17 mouse cellular contexts compared by ENCODE assay signal in the genomic region with DNA sequence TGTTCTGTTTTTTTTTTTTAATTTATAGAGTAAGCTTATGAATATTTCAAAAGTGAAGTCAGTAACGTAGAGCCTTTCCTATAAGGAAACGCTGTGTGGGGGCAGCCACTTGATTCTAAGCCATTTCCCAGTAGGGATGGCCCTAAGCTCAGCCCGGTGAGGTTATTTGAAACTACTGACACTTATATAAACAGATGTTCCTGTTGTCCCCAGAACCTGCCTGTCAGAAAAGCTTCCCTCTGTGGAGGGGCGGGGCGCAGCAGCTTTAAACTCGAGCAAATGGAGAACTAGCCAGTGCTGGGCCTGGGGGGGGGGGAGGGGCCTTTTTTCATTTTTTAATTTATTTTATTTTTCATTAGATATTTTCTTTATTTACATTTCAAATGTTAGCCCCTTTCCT.
DNase-seq lines count a peak whose midpoint lies in the region; ATAC-seq and TF ChIP-seq lines count a peak whose summit lies in the region.
"Had no signal": no experiment of that assay in that cellular context is flagged by ENCODE, and none has a peak within 500 bp of the region (broad histone marks: within the 10 kb centered on the region; RNA-seq: fewer than 3 reads in every experiment).

No protein-coding gene starts in this region.

- ATAC-seq in common myeloid progenitor, adult 5-6 weeks (replicated peaks; ENCODE audit: low read depth, poor library complexity, severe bottlenecking), result 0 out of 2 replicates have a peak, but pooled peaks have one; percentile 27
- no peak for ATAC-seq in liver, embryonic 14.5 days (ENCODE audit: insufficient read depth)
- ATAC-seq in monocyte, adult 5-6 weeks (replicated peaks; ENCODE audit: insufficient number of reproducible peaks, low FRiP score, low TSS enrichment, poor library complexity, severe bottlenecking), result peak; percentile 40; the same call in 1 of the 2 replicates
- ATAC-seq: midbrain, embryonic 15.5 days had no signal

- no peak for TF ChIP-seq CTCF in liver, embryonic 14.5 days (IDR thresholded peaks at IDR 0.05; ENCODE audit: low read depth)

- WGBS in liver, embryonic 14.5 days (ENCODE audit: insufficient replicate concordance), result 17% methylated on average over 6 of the region's 6 CpGs
- WGBS in limb, embryonic 10.5 days, result 41% methylated on average over 6 of the region's 6 CpGs

- H3K27ac ChIP-seq in liver, embryonic 14.5 days, result no peak overlapping the region; the same call in 1 of the 2 replicates
- H3K27ac ChIP-seq in limb, embryonic 10.5 days, result no peak overlapping the region
- H3K27ac ChIP-seq: hindbrain, embryonic 14.5 days; midbrain, embryonic 15.5 days; stomach, postnatal 0 days had no signal

- no peak for TF ChIP-seq EP300 in liver, embryonic 14.5 days (IDR thresholded peaks at IDR 0.05; ENCODE audit: low read depth)

- H3K4me1 ChIP-seq in liver, embryonic 14.5 days (replicated peaks; ENCODE audit: control insufficient read depth in 2 of 2, insufficient read depth in 2 of 2, low read length in 1 of 2), result peaks cover 38 to 47% of the 10 kb centered on the region in 2 experiments
- H3K4me1 ChIP-seq in limb, embryonic 10.5 days, result peaks cover 14% of the 10 kb centered on the region

- no peaks in the 10 kb centered on the region for H3K36me3 ChIP-seq in liver, embryonic 14.5 days (replicated peaks; ENCODE audit: control insufficient read depth, insufficient read depth, low read depth)
- no peaks in the 10 kb centered on the region for H3K36me3 ChIP-seq in limb, embryonic 10.5 days
- H3K36me3 ChIP-seq: heart, embryonic 13.5 days; midbrain, embryonic 15.5 days had no signal

- no peaks in the 10 kb centered on the region for H3K9me3 ChIP-seq in liver, embryonic 14.5 days (ENCODE audit: control insufficient read depth, low read length)
- no peaks in the 10 kb centered on the region for H3K9me3 ChIP-seq in limb, embryonic 10.5 days (replicated peaks)
- H3K9me3 ChIP-seq: heart, embryonic 13.5 days; midbrain, embryonic 15.5 days had no signal

- no peaks in the 10 kb centered on the region for H3K27me3 ChIP-seq in liver, embryonic 14.5 days (ENCODE audit: control insufficient read depth, insufficient read depth, low read length)
- H3K27me3 ChIP-seq in limb, embryonic 10.5 days (ENCODE audit: low read depth, poor library complexity, severe bottlenecking), result no peaks in the 10 kb centered on the region
- H3K27me3 ChIP-seq: CH12.LX; heart, embryonic 13.5 days; midbrain, embryonic 15.5 days had no signal

- H3K9ac ChIP-seq in liver, embryonic 14.5 days (replicated peaks), result no peak overlapping the region
- H3K9ac ChIP-seq: heart, embryonic 13.5 days; hindbrain, embryonic 14.5 days; midbrain, embryonic 15.5 days had no signal

- H3K4me2 ChIP-seq in liver, embryonic 14.5 days (ENCODE audit: low read depth), result peak overlapping the region; percentile 54
- H3K4me2 ChIP-seq: heart, embryonic 13.5 days; hindbrain, embryonic 14.5 days; midbrain, embryonic 15.5 days had no signal

- DNase-seq in 416B (ENCODE audit: low read depth), result peak; percentile 81
- no peak for DNase-seq in liver, embryonic 14.5 days (ENCODE audit: low read depth in 3 of 3, low spot score in 3 of 3)
- no peak for DNase-seq in limb, embryonic 10.5 days (ENCODE audit: low spot score)
- no peak for DNase-seq in cerebellum, postnatal 25 days
- DNase-seq in lung, adult 18-20 months, result no peak
- DNase-seq: cerebellum, adult 9-11 months; kidney, adult 8-10 months; kidney, postnatal 36 days; lung, adult 2 months; retina, postnatal 1 day had no signal

- H3K4me3 ChIP-seq in liver, embryonic 14.5 days (ENCODE audit: insufficient read depth in 1 of 2, low read depth in 2 of 2, low read length in 2 of 2), result no peak overlapping the region
- no peak overlapping the region for H3K4me3 ChIP-seq in limb, embryonic 10.5 days
- H3K4me3 ChIP-seq: heart, embryonic 13.5 days; midbrain, embryonic 15.5 days had no signal
